Mouse (Mus musculus): ENCODE data around the gene Slc26a11. TPM values are rescaled to one million over a fixed set of nuclear protein-coding genes. Genes with fewer than 3 reads are reported as not detected.

Slc26a11 gene
- total RNA-seq, 2 experiments from 2014 or later = 3.7 to 4.3 TPM

DNA sequence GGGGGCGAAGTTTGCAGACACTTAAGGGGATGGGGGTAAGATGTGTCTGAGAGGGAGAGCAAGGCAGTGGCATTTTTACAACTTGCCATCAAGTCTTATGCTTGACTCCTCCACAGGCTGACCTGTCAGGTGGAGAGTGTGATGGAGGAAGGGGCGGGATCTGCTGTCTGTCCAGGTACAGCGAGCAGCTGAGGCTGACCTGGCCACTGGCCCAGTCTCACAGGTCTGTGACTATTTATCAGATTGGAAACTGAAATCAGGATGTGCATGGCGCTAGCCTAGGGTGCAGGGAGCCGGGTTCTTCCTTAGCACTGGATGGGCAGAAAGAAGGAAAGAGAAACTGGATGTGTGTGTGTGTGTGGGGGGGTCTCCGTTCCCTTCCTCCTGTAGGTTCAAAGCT, 38.9 kb downstream of the Slc26a11 start:
- no peak for DNase-seq
- intact Hi-C loops (cut with DNase I) = no loop called here

DNA sequence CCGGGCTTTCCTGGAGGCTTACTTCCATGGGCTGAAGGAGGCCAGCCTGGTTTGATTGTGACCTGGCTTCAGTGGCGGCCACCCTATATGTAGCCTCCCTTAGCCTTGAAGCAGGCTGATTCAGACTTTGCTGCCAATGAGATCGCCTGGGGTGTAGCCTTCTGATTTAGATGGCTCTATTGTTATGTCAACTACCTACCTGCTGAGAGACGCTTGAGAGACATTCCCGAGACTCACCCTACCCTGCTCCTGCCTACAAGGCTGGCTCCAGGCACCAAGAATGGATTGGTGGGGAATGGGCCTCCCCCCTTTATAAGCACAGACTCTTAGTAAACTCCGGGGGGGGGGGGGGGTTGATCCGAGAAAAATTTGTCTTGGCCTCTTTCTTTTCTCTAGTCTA, 40.0 kb downstream of the Slc26a11 start:
- intact Hi-C loops (cut with DNase I) = no loop called here
- DNase-seq = no peak

DNA sequence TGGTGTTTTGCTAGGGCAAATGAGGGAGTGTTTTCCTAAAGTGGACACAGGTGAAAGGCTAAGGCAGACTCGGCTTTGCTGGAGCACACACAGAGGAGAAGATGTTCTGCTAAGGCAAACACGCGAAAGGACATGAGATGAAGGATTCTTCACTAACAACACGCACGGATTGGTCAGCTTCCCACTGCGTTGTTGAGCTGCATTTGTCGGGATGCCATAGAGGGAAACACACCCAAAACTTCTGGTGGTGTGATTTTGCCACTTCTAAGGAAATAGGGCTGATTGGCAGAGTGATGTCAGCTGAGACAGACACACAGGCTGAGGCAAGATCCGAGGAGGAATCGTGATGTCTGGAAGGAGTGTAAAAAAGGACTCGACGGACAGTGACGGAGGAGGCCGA, 40.6 kb downstream of the Slc26a11 start:
- no peak for DNase-seq
- intact Hi-C loops (cut with DNase I) = no loop called here

GRCm38 (mm10) chr11:119396461-119396860, 41.1 kb downstream of the Slc26a11 start:
- intact Hi-C loops (cut with DNase I) = no loop called here
- DNase-seq = no peak

DNA sequence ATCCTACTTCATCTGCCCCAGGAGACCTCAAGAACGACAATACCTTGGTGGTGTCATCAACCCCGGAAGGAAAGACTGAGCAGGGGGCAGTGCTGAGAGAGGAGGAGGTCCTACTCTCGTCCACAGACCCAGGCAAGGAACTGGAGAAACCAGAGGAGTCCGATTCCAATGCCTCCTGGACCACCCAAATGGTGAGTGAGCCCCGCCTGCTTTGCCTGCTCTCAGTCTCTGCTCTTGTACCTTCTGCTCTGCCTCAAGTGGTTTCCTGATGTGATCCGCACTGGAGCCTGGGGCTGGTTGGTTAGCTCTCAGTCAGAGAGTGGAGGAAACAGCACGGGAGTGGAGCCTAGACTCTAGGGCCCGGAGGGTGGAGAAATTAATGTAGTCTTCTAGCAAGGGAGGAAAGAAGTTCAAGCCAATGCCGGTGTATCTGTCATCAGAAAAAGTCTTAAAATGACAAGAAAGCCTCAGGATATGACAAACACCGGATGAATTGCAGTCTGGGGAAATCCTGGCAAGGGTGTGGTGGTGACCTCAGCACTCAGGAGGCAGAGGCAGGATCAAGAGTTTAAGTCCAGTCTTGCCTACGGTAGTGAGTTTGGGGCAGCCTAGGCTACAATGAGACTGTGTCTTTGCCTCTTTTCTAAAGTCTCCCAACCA, 47.3 kb downstream of the Slc26a11 start:
- DNase-seq = no peak
- intact Hi-C loops (cut with DNase I) = loop anchor here (5.0 kb wide), 1 partner anchor 40 kb away; no protein-coding TSS in a partner anchor

DNA sequence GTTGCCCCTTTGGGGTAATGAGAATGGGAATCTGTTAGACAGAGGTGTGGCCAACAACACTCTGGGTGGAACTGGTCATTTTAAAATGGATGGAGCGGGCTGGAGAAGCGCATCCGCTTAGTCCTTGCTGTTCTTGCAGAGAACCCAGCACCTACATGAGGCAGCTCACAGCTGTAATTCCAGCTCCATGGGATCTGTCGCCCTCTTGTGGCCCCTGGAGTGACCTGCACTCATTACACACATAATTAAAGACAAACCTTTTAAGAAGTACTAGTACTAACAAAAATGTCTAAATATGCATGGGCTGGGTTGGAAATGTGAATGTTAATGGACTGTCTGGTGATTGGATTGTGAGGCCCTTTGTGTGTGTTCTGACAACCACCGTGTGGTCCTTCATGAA, 49.3 kb downstream of the Slc26a11 start:
- intact Hi-C loops (cut with DNase I) = loop anchor here (1.0 to 5.0 kb wide), 2 partner anchors 42 to 65 kb away; no protein-coding TSS in a partner anchor
- peak; percentile 27 to 47 for DNase-seq

DNA sequence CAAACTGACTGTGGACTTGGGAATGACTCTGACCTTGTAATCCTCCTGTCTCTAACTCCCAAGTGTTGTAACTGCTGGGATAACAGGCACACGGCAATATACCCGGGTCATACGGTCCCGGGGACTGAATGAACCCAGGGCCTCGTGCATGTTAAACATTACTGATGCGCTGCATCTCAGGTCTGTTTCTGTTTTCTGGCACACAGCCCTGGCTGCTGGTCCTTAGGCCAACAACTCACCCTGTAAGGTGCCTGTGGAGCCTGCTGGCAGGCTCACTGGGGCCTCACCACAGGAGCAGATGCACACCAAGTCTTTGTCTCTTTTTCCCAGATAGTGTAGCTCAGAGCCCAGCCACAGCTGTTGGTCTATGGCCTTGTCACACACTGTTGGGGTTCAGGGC, 52.0 kb downstream of the Slc26a11 start:
- no peak for DNase-seq
- intact Hi-C loops (cut with DNase I) = no loop called here

GRCm38 (mm10) chr11:119407977-119408376, 52.6 kb downstream of the Slc26a11 start:
- DNase-seq = no peak
- intact Hi-C loops (cut with DNase I) = no loop called here

GRCm38 (mm10) chr11:119419327-119420118, 64.2 kb downstream of the Slc26a11 start:
- intact Hi-C loops (cut with DNase I) = no loop called here

DNA sequence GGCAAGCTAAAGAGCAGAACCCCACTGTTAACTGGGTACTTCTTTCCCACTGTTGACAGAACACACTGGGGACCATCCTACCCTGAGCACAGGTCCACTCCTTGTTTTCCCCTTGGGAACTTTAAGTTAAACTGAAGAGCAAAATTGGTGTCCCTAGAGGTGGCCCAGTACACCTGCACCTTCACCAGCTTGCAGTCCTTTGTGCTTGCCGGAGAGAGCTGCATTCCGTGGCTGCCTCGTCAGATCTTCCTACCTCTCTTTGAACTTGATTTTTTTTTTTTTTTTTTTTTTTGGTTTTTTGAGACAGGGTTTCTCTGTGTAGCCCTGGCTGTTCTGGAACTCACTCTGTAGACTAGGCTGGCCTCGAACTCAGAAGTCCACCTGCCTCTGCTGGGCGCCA, 65.1 kb downstream of the Slc26a11 start:
- no peak for DNase-seq
- intact Hi-C loops (cut with DNase I) = no loop called here

More at GRCm38 (mm10) chr11:119419327-119420118, 64.2 kb downstream of the Slc26a11 start:
- no peak for DNase-seq

- DNase-seq = no peak
- intact Hi-C loops (cut with DNase I) = no loop called here
Measured at GRCm38 (mm10) chr11:119427431-119427830, 72.1 kb downstream of the Slc26a11 start.

DNA sequence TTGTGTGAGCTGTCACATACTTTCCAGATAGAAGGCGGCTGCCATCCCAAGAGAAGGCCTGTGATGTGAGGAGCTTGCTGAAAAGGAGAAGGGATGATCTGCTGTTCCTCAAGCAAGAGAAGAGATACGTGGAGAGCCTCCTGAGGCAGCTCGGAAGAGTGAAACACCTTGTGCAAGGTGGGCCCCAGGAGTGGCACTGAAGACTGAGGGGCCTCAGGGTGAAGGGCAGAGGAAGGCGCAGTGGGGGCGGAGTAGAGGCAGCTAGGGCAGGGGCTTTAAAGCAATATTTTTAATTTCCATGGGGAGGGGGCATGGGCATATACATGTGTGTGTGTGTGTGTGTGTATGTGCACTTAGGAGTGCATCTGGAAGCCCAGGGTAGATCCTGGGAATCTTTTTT, 72.6 kb downstream of the Slc26a11 start:
- intact Hi-C loops (cut with DNase I) = no loop called here
- no peak for DNase-seq

DNA sequence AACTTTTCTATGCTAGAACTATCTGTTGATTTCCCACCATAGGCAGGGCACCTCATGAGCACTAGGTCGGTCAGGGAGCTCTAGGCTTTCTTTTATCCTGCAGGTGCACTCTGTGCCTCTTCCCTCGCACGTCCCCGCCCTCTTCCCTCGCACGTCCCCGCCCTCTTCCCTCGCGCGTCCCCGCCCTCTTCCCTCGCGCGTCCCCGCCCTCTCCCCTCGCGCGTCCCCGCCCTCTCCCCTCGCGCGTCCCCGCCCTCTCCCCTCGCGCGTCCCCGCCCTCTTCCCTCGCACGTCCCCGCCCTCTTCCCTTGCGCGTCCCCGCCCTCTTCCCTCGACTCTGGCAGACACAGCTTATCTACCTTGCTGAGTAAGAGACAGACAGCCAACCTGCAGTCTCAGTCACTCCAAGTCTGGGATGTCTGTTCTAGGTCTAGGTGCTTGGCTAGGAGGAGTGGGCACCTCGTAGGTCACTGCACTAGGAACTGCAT, 73.3 kb downstream of the Slc26a11 start:
- DNase-seq = peak; percentile 41 to 44
- intact Hi-C loops (cut with DNase I) = no loop called here

Small RNA genes lying within 50 kb of the gene (microRNA-seq; reads per million reads assigned to microRNA genes)
- 0 reads per million in 2 experiments for gene Mir1932 (ENCODE audit: borderline number of aligned reads in 2 of 2)

Other genes with a start within 250 kb of the Slc26a11 start
- gene Tbc1d16, start 127.1 kb upstream of the Slc26a11 start, total RNA-seq (2021) = 10 to 100 TPM; 57.7 to 67.8 TPM
- under 1 TPM in 1 of 2 experiments, not detected in 1; 0.38 TPM for gene Ccdc40, start 127.0 kb upstream of the Slc26a11 start, total RNA-seq (2021)
- 10 to 100 TPM; 79.4 to 86.8 TPM for gene Gaa, start 87.7 kb upstream of the Slc26a11 start, total RNA-seq (2021)
- 10 to 100 TPM; 64.4 to 72.8 TPM for gene Eif4a3, start 55.5 kb upstream of the Slc26a11 start, total RNA-seq (2021)
- gene Card14, start 47.8 kb upstream of the Slc26a11 start, total RNA-seq (2021) = under 1 TPM; 0.06 to 0.16 TPM
- 1 to 10 TPM; 4.9 to 5.3 TPM for gene Sgsh, start within 50 bp of the Slc26a11 start, total RNA-seq (2021)
- gene Rnf213, start 37.5 kb downstream of the Slc26a11 start, total RNA-seq (2021) = 10 to 100 TPM; 15.1 to 20.1 TPM
- gene Endov, start 135.8 kb downstream of the Slc26a11 start, total RNA-seq (2021) = 1 to 10 TPM; 8.0 TPM
- under 1 TPM; 0.25 to 0.27 TPM for gene Nptx1, start 192.2 kb downstream of the Slc26a11 start, total RNA-seq (2021)
- gene Rptor, start 247.3 kb downstream of the Slc26a11 start, total RNA-seq (2021) = 10 to 100 TPM; 34.8 to 36.0 TPM

Data from heart, postnatal 36 days (tissue).